Mouse (Mus musculus) regulatory T cell (primary cell): ENCODE data around the gene Hgfac.

Source experiments
- in situ Hi-C: fragments of 300-600 bp; cut with MboI, MseI; formaldehyde crosslinking; loops from one replicate; pipeline ENCODE4 v1.15.1; 2025; ENCODE audit warnings: high pct_unique_total_duplicates

Hgfac gene

DNA sequence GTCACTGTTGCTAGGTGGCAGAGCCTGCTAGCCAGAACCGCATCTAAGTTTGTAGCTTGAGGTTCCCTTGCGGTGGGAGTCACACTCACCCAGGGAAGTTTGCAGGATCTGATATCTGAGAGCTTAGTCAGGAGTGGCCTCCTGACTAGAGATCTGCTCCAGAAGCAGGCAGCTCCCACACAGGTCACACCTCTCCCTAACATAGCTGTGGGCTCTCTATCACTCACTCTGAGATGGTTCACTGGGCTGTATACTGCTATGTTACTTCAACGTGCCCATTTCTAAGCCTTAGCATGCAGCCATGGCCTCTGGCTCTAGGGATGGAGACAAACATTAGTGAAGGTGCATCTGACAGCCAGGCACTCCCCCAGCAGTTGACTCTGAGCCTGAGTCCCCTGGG, 50.3 kb downstream of the Hgfac start:
- in situ Hi-C loops: loop anchor here (10.0 kb wide), 1 partner anchor 793 kb away; no protein-coding TSS in a partner anchor
